Mouse (Mus musculus): ENCODE measurements around the gene Mrpl20.
A peak's percentile ranks its signal among the peaks of the same experiment; 100 is the strongest.

Gene Mrpl20

GRCm38 (mm10) chr4:155802741-155803339, at the start of gene Mrpl20:
Gene Mrpl20 (plus strand): TSS chr4:155802878.
- no peaks in the 10 kb centered on the region for H3K9me3 ChIP-seq (ENCODE audit: low read length)
- TF ChIP-seq POU5F1 (IDR thresholded peaks at IDR 0.05; ENCODE audit: borderline replicate concordance, low read length) (no peak), CTCF (conservative IDR thresholded peaks at IDR 0.05; ENCODE audit: low read length) (0 out of 2 replicates have a peak, but pooled peaks have one; percentile 9)
- H3K4me3 ChIP-seq (replicated peaks; ENCODE audit: low read length): peak within 1 kb of the TSS; percentile 98
- peaks cover 37% of the 10 kb centered on the region for H3K36me3 ChIP-seq (ENCODE audit: insufficient read depth, low read length)
- no peaks in the 10 kb centered on the region for H3K27me3 ChIP-seq (ENCODE audit: insufficient read depth, low read length)
- H3K4me1 ChIP-seq (replicated peaks; ENCODE audit: low read depth, low read length): peaks cover 19% of the 10 kb centered on the region

- peaks cover 72% of the 10 kb centered on the region for H3K36me3 ChIP-seq (ENCODE audit: insufficient read depth, low read length)
- TF ChIP-seq POU5F1 (IDR thresholded peaks at IDR 0.05; ENCODE audit: borderline replicate concordance, low read length): no peak
- no peaks in the 10 kb centered on the region for H3K27me3 ChIP-seq (ENCODE audit: insufficient read depth, low read length)
- H3K4me3 ChIP-seq (replicated peaks; ENCODE audit: low read length): no peak overlapping the region
- H3K9me3 ChIP-seq (ENCODE audit: low read length): no peaks in the 10 kb centered on the region
- peaks cover 54% of the 10 kb centered on the region for H3K4me1 ChIP-seq (replicated peaks; ENCODE audit: low read depth, low read length)
These were observed 45.7 kb upstream of the Mrpl20 start for GRCm38 (mm10) chr4:155757011-155757410.

DNA sequence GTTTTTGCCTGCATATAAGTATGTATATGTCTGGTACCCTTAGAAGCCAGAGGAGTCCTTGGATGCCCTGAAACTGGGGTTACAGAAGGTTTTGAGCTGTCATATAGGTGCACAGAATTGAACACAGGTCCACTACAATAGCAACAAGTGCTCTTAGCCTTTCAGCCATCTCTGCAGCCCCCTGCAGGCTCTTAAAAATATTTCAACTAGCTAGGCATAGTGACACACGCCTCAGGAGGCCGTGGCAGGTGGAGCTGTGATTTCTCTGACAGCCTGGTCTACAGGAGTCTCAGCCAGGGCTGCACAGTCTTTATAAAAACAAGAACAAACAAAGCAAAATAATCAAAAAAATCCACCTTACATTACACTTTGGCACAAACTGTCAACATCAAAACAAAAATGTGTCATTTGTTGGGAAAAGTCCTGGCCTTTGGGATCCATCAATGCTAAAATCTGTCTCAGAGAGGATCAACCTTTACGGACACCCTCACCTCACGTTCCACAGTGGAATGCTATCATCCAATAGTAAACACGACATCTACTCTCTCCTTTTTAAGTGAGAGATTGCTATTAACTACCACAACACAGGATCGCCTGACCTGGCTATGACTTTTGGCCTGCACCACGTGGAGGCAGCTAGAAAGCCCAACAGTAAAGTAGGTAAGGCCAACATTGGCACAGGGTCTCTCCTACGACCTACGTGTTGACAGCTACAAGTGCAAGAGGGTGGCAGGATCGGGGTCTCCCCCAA, 42.6 kb upstream of the Mrpl20 start:
- Histone ChIP-seq H3K4me1 (replicated peaks; ENCODE audit: low read depth, low read length) (peaks cover 59% of the 10 kb centered on the region), H3K4me3 (replicated peaks; ENCODE audit: low read length) (peak overlapping the region; percentile 99)
- no peak for TF ChIP-seq NANOG (IDR thresholded peaks at IDR 0.05; ENCODE audit: borderline replicate concordance, low read length)
- TF ChIP-seq CTCF (conservative IDR thresholded peaks at IDR 0.05; ENCODE audit: low read length): peak; percentile 12; the same call in 1 of the 2 replicates
- no peak for TF ChIP-seq POU5F1 (IDR thresholded peaks at IDR 0.05; ENCODE audit: borderline replicate concordance, low read length)

GRCm38 (mm10) chr4:155760613-155761355, 41.9 kb upstream of the Mrpl20 start, which contains the start of gene Atad3a:
Gene Atad3a (minus strand): TSS chr4:155761093.
- Histone ChIP-seq H3K4me1 (replicated peaks; ENCODE audit: low read depth, low read length) (peaks cover 54% of the 10 kb centered on the region), H3K4me3 (replicated peaks; ENCODE audit: low read length) (peak within 1 kb of the TSS; percentile 99), H3K9me3 (ENCODE audit: low read length) (no peaks in the 10 kb centered on the region), H3K27me3 (ENCODE audit: insufficient read depth, low read length) (no peaks in the 10 kb centered on the region), H3K36me3 (ENCODE audit: insufficient read depth, low read length) (peaks cover 36% of the 10 kb centered on the region)
- TF ChIP-seq CTCF (conservative IDR thresholded peaks at IDR 0.05; ENCODE audit: low read length) (no peak), POU5F1 (IDR thresholded peaks at IDR 0.05; ENCODE audit: borderline replicate concordance, low read length) (no peak), NANOG (IDR thresholded peaks at IDR 0.05; ENCODE audit: borderline replicate concordance, low read length) (no peak)

More for the DNA sequence above, 42.6 kb upstream of the Mrpl20 start:
- Histone ChIP-seq H3K27me3 (ENCODE audit: insufficient read depth, low read length) (no peaks in the 10 kb centered on the region), H3K36me3 (ENCODE audit: insufficient read depth, low read length) (peaks cover 43% of the 10 kb centered on the region), H3K9me3 (ENCODE audit: low read length) (no peaks in the 10 kb centered on the region)

- Histone ChIP-seq H3K27me3 (ENCODE audit: insufficient read depth, low read length) (no peaks in the 10 kb centered on the region), H3K36me3 (ENCODE audit: insufficient read depth, low read length) (peaks cover 29% of the 10 kb centered on the region), H3K4me3 (replicated peaks; ENCODE audit: low read length) (peak overlapping the region; percentile 99), H3K4me1 (replicated peaks; ENCODE audit: low read depth, low read length) (peaks cover 47% of the 10 kb centered on the region), H3K9me3 (ENCODE audit: low read length) (no peaks in the 10 kb centered on the region)
- no peak for TF ChIP-seq POU5F1 (IDR thresholded peaks at IDR 0.05; ENCODE audit: borderline replicate concordance, low read length)
- TF ChIP-seq CTCF (conservative IDR thresholded peaks at IDR 0.05; ENCODE audit: low read length): no peak
- TF ChIP-seq NANOG (IDR thresholded peaks at IDR 0.05; ENCODE audit: borderline replicate concordance, low read length): no peak
These were observed 41.1 kb upstream of the Mrpl20 start for GRCm38 (mm10) chr4:155761356-155762099.

DNA sequence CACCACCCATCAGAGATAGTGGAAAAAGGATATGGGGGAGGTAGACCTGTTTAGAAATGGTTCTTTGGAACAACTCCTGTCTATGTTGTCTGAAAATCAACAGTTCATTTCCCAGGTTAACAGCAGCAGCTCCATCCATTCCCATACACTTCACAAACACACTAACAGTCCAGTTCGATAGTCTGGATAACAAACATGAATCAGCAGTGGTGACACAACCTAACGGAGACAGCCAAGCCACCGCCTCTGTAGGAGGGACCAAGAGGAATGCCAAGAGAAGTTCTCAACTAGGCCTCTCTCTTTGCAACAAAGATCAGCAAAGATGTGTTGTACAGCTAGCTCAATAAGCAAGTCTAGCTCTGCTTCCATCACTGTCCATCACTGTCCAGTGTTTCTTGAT, 40.3 kb upstream of the Mrpl20 start:
- H3K36me3 ChIP-seq (ENCODE audit: insufficient read depth, low read length): peaks cover 20% of the 10 kb centered on the region
- H3K4me3 ChIP-seq (replicated peaks; ENCODE audit: low read length): no peak overlapping the region
- no peaks in the 10 kb centered on the region for H3K9me3 ChIP-seq (ENCODE audit: low read length)
- H3K4me1 ChIP-seq (replicated peaks; ENCODE audit: low read depth, low read length): peaks cover 39% of the 10 kb centered on the region
- no peak for TF ChIP-seq POU5F1 (IDR thresholded peaks at IDR 0.05; ENCODE audit: borderline replicate concordance, low read length)
- no peak for TF ChIP-seq NANOG (IDR thresholded peaks at IDR 0.05; ENCODE audit: borderline replicate concordance, low read length)
- H3K27me3 ChIP-seq (ENCODE audit: insufficient read depth, low read length): no peaks in the 10 kb centered on the region

DNA sequence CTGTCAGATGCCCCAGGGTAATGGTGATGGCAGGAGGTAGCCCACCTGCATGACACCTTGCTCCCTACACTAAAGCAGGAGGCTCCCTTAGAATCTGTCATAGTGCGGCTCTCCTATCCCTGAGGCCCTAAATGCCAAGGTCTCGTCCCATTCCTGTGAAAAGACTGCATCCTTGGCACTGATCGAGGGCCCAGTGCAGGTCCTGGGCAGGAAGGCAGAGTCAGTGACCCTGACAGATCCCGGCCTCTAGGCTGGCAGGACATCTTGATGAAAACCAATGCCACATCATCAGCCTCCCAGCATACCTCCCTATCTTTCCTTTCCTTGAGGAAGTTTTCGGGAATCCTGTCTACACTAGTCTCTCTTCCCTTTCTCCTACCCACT, 33.2 kb upstream of the Mrpl20 start:
- H3K4me3 ChIP-seq (replicated peaks; ENCODE audit: low read length): peak overlapping the region; percentile 81
- H3K36me3 ChIP-seq (ENCODE audit: insufficient read depth, low read length): no peaks in the 10 kb centered on the region
- peaks cover 30% of the 10 kb centered on the region for H3K4me1 ChIP-seq (replicated peaks; ENCODE audit: low read depth, low read length)
- peaks cover 58% of the 10 kb centered on the region for H3K27me3 ChIP-seq (ENCODE audit: insufficient read depth, low read length)
- H3K9me3 ChIP-seq (ENCODE audit: low read length): no peaks in the 10 kb centered on the region
- TF ChIP-seq POU5F1 (IDR thresholded peaks at IDR 0.05; ENCODE audit: borderline replicate concordance, low read length): no peak
- TF ChIP-seq NANOG (IDR thresholded peaks at IDR 0.05; ENCODE audit: borderline replicate concordance, low read length): no peak
- no peak for TF ChIP-seq CTCF (conservative IDR thresholded peaks at IDR 0.05; ENCODE audit: low read length)

Measured in E14TG2a.4 (cell line).